Mouse (Mus musculus) c-Kit-negative CD71-positive TER-119-positive erythroid progenitor cells, embryonic 14.5 days (primary cell): ENCODE measurements around the gene Sh3rf1.

ENCODE experiments used
- DNase-seq: peaks from one replicate; pipeline ENCODE4 v3.0.0-alpha.2; 2013; ENCODE audit warnings: low read depth, low spot score

Sh3rf1 gene

GRCm38 (mm10) chr8:61420166-61420565, 196.5 kb downstream of the Sh3rf1 start:
- no peak for DNase-seq

GRCm38 (mm10) chr8:61421606-61422005, 197.9 kb downstream of the Sh3rf1 start:
- no peak for DNase-seq

GRCm38 (mm10) chr8:61425125-61425524, 201.5 kb downstream of the Sh3rf1 start:
- no peak for DNase-seq

GRCm38 (mm10) chr8:61426072-61426471, 202.4 kb downstream of the Sh3rf1 start:
- DNase-seq, result no peak

- DNase-seq, result no peak
These were observed 203.0 kb downstream of the Sh3rf1 start for GRCm38 (mm10) chr8:61426671-61427070.

- no peak for DNase-seq
These were observed 204.4 kb downstream of the Sh3rf1 start for GRCm38 (mm10) chr8:61427916-61428681.

GRCm38 (mm10) chr8:61428821-61429482, 205.3 kb downstream of the Sh3rf1 start:
- no peak for DNase-seq

- no peak for DNase-seq
These were observed 211.8 kb downstream of the Sh3rf1 start for GRCm38 (mm10) chr8:61435481-61435880.

- no peak for DNase-seq
These were observed 212.5 kb downstream of the Sh3rf1 start for GRCm38 (mm10) chr8:61436147-61436546.

GRCm38 (mm10) chr8:61436586-61437304, 213.1 kb downstream of the Sh3rf1 start:
- no peak for DNase-seq

- no peak for DNase-seq
These were observed 213.6 kb downstream of the Sh3rf1 start for GRCm38 (mm10) chr8:61437305-61437605.

GRCm38 (mm10) chr8:61442988-61443387, 219.3 kb downstream of the Sh3rf1 start:
- no peak for DNase-seq

- no peak for DNase-seq
These were observed 220.7 kb downstream of the Sh3rf1 start for GRCm38 (mm10) chr8:61444358-61444757.
